Mouse (Mus musculus): ENCODE measurements around the gene Setdb1.
"Not testable (repeated sequence)": the region's sequence is repeated elsewhere in the genome, so short reads cannot be mapped to it uniquely, and the experiment has no call there.

Gene Setdb1

DNA sequence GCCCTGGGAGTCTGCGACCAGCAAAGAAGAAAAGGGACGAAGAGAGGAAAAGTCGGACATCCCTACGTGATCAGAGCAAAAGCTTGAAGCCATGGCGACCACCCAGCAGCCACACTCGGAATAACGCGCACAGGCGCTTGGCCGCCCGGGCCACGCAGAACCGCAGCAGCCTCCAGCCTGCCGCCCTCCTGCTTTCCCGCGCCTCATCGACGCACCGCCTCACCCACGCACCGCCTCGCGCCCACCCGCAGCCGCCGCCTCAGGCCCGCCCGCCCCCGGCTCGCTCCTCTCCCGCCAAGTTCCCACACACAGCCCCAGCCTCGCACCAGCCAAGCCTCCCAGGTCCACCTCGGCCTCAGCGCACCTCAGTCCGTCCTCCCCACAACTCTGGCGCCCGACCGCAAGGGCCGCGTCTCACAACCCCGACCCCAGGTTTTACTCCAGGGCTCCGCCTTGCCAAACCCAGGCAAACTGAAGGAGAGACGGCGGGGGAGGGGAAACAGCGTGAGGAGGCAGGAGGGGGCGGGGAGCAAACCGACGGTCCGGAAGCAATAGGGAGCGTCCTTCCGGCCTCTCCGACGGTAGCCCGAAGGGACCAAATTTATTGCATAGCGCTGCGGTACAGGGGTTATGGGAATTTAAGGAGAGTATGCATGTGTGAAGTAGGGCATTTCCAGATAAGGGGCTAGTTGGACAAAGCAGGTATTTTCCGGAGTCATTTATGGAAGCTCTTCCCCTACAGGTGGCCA is at the start of gene Setdb1:
Setdb1 (minus strand) TSS at position 502 of the 749 bp plus-strand sequence.
- peak; percentile 92 for DNase-seq (ENCODE audit: low spot score)

DNA sequence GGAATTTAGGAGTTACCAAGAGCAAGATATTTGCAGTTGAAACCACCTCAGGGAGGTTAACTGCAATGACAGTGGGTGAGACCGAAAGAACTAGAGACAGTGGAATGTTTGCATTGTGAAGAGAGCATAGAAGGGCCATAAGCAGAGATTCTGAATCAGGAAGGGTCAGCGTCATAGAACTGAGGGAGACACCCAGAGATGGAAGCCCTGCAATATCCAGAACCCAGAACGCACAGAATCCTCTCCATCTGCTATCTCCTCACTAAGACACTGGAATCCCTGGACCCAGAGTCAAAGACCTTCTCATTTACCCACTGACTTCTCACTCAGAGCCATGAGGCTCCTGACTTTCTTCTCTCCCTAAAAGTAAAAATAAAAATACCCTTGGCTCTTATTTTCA is 45.7 kb upstream of the Setdb1 start, which contains the start of gene 4930558C23Rik:
4930558C23Rik (minus strand) TSS at position 101 of the 400 bp plus-strand sequence.
- DNase-seq (ENCODE audit: low spot score): no peak

DNA sequence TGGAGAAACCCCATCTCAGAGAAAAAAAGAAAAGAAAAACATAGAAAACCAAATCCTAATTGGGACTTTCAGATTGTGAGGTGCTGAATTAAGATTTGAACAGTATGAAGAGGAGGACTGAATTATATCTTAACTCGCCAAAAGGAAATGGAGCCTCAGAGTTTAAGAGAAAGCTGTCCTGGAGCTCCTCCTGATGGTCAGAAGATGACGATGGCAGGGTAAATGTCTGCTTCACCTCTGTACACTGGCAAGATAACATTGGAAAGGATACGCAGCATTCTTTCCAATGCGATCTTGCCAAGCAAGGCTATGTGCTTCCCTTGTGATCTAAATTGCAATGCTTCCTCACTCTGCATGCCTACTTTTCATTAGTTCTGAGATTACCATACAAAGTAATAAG is 37.4 kb upstream of the Setdb1 start:
- no peak for DNase-seq (ENCODE audit: low spot score)

DNA sequence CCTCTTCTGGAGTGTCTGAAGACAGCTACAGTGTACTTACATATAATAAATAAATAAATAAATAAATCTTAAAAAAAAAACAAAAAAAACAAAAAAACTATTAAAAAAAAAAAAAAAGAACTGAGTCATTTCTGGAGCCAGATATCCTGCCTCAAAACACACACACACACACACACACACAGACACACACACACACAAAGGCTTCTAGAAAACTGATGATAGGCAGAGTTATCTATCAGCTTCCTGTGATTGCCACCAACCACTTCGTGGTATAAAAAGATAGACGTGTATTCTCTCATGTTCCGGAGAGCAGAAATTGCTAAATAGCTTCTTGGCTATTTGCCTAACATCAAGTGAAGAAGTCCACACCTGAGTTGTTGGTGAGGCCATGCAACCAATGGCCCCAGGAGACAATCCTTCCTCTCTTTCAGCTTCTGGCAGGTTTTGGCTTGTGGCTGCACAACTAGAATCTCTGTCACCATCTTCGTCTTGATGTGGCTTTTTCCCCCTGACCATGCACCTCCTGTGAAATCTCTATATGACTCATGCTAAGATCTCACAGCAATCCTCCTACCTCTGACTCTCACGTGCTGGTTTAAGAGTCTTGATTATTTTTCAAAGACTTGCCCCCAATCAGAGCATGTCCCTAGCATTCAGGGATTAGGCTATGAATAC is 28.5 kb upstream of the Setdb1 start:
- DNase-seq (ENCODE audit: low spot score): no peak

DNA sequence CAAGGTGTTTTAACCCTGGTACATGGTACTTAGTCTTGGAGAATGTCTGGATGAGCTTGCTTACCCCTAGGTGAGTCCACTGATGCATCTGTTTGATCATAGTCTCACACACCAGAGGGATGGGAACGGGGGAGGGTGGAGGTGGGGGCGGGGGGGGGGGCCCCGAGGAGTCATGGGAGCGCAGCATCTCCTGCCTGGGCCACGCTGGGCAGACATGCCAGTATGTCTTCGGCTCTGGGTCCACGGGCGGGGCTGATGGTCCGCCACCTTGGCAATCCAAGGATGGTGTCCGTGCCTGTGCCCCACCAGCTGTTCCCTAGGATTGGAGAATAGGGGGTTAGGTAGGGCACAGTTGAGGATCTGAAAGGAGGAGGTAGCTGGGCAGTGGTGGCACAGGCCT is 16.2 kb upstream of the Setdb1 start:
- DNase-seq (ENCODE audit: low spot score): no peak

DNA sequence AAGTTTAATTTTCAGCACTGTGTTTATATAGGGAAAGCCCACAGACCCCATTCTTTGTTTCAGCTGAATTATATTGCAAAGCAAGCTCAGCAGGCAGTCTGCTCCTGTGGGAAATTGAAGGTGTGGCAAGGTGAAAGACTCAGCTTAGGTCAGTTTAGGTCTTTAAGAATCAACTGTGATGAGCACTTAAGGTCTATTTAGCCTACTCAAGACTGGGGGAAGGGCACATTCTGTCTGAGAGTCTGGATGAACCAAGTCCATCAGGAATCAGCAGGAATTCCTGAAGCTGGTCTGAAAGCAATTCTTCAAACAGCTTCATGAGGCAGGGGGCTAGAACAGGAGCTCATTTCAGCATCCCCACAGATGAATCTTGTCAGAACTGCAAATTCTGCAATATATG is 13.1 kb upstream of the Setdb1 start:
- DNase-seq (ENCODE audit: low spot score): no peak

DNA sequence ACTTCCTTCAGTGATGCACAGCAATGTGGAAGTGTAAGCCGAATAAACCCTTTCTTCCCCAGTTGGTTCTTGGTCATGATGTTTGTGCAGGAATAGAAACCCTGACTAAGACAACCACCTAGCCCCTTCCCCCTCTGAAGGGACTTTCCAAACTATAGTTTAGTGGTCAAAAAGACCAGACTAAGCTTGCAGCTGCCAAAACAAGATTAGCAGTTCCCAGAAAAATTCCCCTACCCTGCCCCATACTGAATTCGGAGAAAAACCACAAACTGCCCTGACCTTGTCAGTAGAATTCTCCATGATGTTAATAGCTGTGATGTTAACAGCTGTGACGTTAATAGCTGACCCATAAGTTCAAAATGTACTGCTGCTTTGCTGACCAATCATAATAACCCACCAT is 3.3 kb upstream of the Setdb1 start:
- DNase-seq (ENCODE audit: low spot score): not testable (repeated sequence)

DNA sequence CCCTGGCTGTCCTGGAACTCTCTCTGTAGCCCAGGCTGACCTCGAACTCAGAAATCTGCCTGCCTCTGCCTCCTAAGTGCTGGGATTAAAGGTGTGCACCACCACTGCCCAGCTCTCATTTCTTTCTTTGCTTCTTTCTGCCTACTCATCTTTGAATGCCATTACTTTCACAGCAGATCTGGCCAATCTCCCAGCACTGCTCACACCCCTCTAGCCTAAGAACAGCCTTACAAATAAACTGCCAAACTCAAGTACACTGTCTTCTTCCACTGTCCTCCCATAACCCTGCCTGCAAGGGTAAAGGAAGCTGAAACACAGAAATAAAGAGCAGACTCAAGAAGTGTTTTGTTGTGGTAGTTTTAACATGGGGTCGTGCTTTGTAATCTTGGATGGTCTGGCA is 744 bp upstream of the Setdb1 start:
- no peak for DNase-seq (ENCODE audit: low spot score)

DNA sequence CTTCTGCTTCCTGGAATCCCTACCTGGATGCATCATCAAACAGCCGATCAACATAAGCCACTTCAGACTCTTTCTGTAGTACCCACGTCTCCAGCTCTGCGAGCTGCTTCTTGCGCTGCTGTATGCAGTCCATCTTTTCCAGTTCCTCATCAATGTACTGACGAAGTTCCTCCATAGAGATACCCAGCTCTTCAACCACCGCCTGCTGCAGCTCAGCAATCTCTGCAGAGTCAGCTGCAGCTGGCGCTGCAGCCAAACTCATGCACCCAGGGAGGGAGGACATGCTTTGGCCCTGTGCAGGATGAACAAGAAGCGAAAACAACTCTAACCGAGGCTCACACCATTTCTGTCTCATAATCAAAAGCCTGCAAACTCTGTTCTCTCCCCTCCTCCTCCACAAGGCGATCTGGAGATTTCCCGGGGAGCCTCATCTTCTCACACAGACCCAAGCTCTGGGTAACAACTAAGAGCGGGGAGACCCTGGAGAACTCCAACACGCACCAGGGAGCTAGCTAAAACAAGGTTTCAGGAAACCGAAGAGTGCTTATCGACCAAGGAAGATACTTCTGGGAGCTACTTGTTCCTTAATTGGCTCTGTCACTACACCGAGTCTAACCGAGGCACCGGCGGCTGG is 974 bp downstream of the Setdb1 start:
- DNase-seq (ENCODE audit: low spot score): not testable (repeated sequence)

DNA sequence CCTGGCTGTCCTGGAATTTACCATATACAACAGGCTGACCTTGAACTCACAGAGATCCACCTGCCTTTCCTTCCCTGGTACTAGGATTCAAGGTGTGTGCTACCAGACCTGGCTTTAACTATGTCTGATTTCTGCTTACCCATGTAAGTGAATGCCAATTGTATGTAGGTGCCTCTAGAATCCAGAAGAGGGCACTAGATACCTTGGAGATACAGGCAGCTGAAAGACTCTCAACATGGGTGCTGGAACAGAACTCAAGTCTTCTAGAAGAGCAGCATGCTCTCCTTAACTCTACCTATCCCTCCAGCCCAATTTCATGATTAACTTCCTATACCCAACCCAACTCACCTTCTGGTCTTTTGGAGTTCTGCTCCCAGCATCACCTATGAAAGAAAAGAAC is 7.5 kb downstream of the Setdb1 start:
- no peak for DNase-seq (ENCODE audit: low spot score)

DNA sequence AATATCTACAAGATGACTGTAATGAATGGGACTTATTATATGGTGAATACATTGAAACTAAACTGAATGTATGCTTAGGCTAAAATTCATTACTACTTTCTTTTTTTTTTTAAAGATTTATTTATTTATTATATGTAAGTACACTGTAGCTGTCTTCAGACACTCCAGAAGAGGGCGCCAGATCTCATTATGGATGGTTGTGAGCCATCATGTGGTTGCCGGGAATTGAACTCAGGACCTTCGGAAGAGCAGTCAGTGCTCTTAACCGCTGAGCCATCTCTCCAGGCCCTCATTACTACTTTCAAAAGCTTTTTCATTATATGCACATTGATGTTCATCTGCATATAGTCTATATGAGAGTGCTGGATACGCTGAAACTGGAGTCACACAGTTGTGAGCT is 8.7 kb downstream of the Setdb1 start:
- not testable (repeated sequence) for DNase-seq (ENCODE audit: low spot score)

DNA sequence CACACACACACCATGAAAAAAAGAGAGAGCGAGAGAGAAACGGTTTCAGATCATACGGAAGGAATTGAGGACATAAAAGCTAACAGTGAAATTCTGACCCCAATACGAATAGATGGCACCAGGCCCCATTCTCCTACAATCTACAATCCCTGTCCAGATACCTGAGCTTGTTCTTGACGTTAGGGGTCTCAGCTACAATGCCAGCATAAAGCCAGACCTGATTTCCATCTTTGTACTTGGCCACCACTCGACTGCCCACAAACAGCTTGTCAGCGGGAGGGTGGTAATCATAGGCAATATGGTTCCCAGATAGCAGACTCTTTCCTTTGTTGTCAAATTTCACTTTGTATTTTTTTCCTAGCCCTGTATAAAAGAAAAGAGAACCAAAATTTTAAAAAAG is 10.5 kb downstream of the Setdb1 start:
- no peak for DNase-seq (ENCODE audit: low spot score)

DNA sequence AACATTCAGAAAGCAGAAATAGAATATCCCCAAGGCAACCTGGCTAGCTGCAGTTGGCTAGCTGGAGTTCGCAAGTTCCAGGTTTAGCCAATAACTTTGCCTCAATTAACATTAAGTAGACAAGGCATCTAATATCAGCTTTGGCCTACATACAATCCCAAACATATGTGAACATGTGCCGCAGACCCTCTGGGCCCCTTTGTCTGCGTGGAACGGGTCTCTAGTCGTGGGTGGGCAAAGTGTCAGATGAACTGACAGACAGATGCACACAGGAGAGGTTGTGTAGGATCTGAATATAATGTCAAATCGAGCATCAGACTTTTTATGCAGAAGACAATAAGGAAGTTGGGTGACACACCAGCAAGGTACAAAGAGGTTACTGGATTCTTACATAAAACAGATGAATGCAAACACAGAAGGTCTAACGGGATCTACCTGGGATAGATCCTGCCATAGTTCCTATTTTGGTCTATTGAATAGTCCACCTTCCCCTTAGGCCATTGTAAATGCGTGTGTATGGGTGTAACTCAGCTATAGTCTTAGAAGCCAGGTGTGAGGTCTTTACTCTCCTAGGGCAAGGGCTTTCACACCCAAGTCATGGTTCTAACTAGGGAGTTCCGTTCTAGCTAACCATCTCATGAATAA is 13.5 kb downstream of the Setdb1 start:
- DNase-seq (ENCODE audit: low spot score): not testable (repeated sequence)

DNA sequence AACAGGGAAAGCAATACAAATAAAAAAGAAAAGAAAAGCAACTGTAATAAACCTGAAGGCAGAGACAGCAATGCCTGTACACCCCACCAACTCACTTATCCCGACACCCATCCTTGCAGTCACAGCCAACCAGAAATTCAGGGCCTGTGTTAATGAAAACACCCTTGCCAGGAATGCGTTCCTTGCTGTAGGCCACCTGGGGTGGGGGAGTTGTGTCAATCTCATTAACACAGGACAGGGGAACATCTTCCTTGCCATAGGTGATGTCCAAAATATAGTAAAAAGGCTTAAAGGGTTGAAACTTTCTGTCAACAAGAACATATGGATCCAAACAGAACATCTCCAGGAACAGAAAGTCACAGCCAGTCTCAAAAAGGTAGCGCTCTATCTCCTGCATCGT is 18.8 kb downstream of the Setdb1 start:
- DNase-seq (ENCODE audit: low spot score): no peak

DNA sequence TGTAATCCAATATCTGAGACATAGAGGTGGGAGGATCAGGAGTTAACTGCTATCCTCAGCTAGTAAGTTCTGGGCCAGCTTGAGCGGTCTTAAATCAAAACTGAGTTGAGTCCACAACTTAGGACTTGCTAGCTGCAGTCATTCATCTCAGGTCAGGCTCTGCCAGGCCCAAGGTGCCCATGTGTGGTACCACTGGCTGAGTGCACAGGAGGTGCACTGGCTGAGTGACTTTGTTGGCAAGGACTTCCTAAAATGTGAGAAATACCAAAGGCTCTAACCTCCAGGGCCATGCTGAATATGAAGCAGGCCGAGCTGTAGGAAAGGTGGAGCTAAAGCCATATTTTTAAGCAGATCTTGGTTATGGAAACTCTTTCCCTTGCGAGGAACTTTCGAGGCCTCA is 19.7 kb downstream of the Setdb1 start:
- DNase-seq (ENCODE audit: low spot score): no peak

DNA sequence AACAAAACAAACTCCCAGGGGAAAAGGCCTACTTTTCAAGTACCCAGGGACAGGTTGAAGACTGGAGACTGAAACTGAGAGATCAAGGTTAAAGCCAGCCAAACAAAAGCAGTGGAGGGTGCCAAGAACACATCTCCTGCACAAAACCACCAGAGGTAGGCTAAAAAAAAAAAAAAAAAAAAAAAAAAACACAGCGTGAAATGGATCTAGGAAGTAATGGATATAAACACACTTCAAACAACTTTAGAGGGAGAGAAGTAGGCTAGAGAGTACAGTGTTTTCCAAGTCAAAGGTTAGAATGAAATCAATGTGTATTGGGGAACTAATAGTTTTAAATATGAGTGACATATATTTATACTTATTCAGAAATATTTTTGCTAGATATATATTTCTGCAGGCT is 25.5 kb downstream of the Setdb1 start:
- no peak for DNase-seq (ENCODE audit: low spot score)

DNA sequence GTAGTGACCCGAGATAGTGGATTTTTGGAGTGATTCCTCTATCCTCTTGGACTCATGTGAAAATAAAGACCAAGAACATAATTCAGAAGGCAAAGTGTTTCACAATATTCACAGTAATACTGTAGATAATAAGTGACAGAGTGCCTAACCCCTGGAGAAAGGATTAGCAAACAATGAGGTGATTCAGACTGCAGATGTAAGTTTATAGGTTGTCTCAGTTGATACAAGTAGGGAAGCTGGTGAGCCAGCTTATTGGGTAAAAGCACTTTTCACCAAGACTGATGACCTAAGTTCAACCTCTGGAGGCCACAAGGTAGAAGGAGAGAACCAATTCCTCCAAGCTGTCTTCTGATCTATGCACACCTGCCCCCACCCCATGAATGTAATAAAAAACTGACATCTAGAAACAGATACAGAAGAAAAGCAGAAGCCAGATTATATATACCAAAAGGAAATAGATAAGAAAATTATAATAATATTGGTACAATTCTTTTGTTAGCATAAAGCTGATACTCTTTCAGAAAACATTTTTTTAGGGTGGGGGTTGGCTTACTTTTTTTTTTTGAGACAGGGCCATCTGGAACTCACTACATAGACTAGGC is 28.1 kb downstream of the Setdb1 start:
- DNase-seq (ENCODE audit: low spot score): no peak

DNA sequence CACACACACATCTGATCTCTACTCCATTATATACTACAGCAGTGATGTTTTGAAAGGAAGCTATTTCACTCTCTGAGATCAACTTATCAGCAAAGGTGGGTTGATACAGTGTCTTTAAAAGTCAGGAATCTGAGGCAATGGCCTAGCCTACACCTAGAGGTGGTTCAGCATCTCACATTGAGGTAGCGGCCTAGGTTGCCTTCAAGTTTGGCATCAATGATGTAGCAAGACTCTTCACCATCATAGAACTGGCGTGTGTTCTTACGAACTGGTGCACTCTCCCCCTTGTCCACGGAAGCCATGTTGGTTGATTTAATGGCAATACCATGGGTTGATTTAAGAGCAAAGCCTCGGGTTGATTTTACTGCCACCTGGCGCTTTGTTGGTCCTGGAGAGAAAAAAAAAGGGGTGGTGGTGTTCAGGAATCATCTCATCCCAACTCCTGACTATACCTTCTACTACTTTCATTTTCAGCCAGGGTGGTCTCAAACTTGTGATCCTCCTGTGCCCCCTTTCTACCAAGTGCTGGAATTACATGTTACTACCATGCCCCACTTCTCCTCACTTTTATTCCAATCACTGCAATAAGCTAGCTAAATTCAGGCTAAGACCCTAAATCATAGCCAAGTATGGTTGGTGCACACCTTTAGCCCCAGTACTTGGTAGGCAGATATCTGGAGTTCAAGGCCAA is 32.4 kb downstream of the Setdb1 start:
- no peak for DNase-seq (ENCODE audit: low spot score)

DNA sequence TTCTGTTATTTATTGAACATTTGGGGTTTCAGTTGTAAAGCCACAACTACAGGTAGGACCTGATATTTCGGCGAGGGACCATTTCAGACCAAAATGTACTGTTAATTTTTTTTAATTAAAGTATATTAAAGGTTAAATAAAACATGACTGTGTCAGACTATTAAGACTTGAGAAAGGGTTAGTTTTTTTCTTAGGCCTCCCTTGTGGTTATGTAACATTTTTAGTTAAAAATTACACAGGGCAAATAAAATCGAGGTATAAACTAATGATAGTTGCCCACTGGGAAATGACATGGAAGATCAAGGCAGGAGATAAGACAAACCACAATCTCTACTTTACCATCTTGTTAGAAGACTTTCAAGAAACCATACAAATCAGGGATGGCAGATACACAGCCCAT is 33.6 kb downstream of the Setdb1 start:
- DNase-seq (ENCODE audit: low spot score): no peak

DNA sequence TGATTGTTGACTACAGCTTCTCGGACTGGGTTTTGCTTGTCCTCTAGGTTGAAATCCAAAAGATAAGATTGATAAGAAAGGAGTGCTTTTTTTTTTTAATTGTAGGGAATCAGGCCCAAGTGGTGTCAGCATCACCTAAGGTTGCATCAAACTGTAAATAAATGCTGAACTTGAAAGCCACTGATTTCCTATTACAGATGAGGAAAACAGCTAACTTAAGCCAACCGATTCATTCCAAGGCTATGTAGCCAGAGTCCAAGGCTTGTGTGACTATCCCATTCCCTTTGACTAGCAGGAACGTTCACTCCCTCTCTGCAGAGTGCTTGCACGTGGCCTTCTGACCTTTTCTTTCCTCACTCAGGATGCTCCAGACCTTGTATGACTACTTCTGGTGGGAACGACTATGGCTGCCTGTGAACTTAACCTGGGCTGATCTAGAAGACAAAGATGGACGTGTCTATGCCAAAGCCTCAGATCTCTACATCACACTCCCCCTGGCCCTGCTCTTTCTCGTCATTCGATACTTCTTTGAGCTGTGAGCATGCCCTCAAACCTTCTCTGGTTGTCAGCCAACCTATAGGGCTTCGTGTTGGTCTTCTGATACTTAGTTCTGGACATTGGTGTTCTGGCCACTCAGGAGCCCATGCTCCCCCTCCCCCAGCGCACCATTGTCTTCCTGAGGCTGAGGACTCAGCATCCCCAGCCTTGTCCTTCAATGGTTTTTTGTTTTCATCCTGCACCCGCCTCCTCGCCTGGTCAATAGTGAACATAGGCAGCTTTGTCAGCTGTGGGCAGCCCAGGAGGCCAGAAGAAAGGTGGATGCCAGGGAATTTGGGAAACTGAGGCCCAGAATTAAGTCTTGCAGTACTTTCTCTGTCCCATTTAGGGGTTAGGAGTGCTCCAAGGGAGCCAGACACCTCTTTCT is 37.0 kb downstream of the Setdb1 start:
- no peak for DNase-seq (ENCODE audit: low spot score)

DNA sequence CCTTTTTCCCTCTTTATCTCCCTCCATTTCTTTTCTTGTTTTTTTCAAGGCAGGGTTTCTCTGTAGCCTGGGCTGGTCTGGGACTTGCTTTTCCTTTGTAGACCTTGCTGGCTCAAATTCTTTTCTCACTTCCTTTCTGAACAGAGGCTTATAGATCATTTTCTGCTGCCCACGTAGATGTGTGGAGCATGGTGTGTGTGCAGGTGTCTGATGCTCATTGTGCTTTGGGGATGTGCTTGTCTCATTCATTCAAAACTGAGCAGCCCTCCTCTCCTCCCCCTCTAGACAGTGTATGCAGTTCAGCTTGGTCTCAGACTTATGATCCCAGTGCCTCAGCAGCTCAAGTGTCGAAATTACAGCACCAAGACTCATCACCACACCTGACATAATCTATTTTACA is 37.9 kb downstream of the Setdb1 start:
- DNase-seq (ENCODE audit: low spot score): no peak
